Mouse (Mus musculus): ENCODE results near the gene H3f3a.
A peak's percentile ranks its signal among the peaks of the same experiment; 100 is the strongest.

Gene H3f3a

GRCm38 (mm10) chr1:180762679-180763078 lies 51.1 kb downstream of the H3f3a start:
- peak; percentile 52 to 59 for DNase-seq (ENCODE audit: low read depth in 1 of 2, low spot score in 2 of 2)

- no peak for DNase-seq (ENCODE audit: low read depth in 1 of 2, low spot score in 2 of 2)
Observed at GRCm38 (mm10) chr1:180762180-180762579, 51.6 kb downstream of the H3f3a start.

GRCm38 (mm10) chr1:180757956-180758520 lies 55.7 kb downstream of the H3f3a start:
- no peak for DNase-seq (ENCODE audit: low read depth in 1 of 2, low spot score in 2 of 2)

GRCm38 (mm10) chr1:180757252-180757955 lies 56.3 kb downstream of the H3f3a start:
- no peak for DNase-seq (ENCODE audit: low read depth in 1 of 2, low spot score in 2 of 2)

GRCm38 (mm10) chr1:180756711-180757110 lies 57.0 kb downstream of the H3f3a start:
- no peak for DNase-seq (ENCODE audit: low read depth in 1 of 2, low spot score in 2 of 2)

- DNase-seq (ENCODE audit: low read depth in 1 of 2, low spot score in 2 of 2) = no peak
Observed at GRCm38 (mm10) chr1:180754376-180754775, 59.4 kb downstream of the H3f3a start.

- DNase-seq (ENCODE audit: low read depth in 1 of 2, low spot score in 2 of 2) = no peak
Observed at GRCm38 (mm10) chr1:180752115-180752514, 61.6 kb downstream of the H3f3a start.

Data from monocyte, adult 2 months (primary cell).